Mouse (Mus musculus) urinary bladder, postnatal 10 days (tissue): ENCODE measurements around the gene Tmem150c.

Source experiments
- DNase-seq: peaks from one replicate; pipeline ENCODE4 v3.0.0; 2022; ENCODE audit warnings: low spot score

The Tmem150c gene

DNA sequence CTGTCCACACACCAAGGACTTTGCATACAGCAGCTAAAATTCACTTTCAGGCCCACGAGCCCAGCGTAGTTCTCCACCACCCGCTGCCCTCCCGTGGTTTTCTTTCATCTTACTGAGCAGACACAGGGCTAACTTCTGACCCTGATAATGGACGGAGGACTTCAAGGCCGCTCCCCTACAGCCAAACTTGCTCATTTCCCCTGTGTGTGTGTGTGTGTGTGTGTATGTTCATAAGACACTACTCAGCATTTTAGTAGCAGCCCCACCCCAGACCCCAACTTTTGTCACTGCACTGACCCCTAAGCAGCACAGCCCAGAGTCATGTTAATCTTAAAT is at the start of gene Tmem150c:
Gene Tmem150c, minus strand, starts transcription at position 171 of the 336 bp plus-strand sequence.
- DNase-seq = no peak

DNA sequence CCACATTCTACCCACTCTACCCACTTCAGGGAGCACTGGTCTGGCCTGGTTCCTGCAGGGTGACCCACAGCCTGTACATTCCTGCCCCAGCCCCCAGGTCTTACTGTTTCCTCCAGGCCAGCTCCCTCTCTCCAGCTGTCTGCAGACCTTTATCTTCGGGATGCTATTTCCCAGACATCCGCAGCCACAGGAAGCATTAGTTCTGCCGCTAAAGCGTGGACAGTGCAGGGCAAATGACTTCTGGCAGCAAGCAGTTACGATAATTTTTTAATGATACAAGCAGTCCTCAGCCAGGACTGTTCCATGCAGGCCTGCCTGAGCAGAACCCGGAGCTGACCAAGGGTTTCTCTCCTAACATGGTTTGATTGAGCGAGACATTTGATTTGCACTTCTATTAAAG is 49.5 kb upstream of the Tmem150c start:
- no peak for DNase-seq

DNA sequence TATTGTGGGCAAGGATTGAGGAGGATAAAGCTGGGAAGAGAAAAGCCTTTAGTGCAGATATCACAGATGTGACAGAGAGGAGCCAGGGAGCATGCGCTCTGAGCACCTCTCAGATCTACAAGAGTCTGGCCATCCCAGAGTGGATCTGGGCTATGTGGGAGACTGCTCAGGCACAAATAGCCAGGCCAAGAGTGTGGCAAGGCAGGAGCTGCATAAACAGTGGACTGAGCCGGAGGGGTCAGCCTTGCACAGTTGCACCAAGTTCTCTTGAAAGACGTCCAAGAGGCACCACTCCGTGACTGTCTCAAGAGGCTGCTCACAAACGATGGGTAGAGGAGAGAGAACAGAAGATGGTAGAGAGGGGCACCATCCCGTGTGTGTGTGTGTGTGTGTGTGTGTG is 47.1 kb upstream of the Tmem150c start:
- DNase-seq = no peak

DNA sequence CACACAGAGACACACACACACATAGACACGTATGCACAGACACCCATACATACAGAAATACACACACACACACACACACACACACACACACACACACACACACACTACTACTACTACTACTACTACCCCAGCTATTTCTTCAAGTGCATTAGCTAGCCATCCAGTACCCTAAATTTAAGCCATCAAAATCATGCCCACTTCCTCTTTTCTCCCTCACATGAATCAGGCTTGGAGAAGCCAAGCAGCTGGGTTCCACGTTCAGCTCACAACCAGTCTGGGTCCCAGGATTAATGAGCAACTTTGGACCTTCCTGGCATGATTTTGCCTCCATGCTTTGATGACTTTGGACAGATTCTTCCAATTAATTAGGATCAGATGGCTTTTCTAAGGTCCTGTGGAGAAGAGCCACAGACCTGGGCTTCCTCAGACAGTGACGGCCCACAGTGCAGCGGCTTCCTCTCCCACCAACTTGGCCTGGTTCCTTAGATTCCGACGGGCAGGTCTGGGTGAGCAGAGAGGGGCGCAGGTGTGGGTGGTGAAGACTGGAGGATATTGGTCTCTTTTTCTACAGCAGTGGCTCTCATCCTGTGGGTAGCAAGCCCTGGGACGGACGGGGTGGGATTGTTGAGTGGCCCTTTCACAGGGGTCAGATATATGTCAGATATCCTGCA is 46.0 kb upstream of the Tmem150c start:
- DNase-seq = no peak

DNA sequence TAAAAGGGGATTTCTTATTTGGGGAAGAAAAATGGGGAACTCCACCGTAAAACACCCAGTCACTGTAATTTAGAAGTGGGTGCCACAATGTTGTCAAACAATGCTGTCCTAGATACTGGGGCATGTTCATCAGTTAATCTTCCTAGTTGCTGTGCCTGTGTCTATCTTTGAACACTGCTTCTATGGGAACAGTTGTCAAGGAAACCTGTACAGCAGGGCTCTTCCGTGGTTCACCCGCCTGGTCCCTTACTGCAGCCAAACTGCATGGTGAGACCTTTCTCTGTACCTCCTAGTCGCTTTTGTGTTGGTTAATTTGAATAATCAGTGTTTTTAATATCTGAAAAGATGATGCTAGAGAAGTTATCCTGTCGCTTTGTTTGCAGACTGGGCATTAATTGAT is 41.2 kb upstream of the Tmem150c start:
- no peak for DNase-seq

DNA sequence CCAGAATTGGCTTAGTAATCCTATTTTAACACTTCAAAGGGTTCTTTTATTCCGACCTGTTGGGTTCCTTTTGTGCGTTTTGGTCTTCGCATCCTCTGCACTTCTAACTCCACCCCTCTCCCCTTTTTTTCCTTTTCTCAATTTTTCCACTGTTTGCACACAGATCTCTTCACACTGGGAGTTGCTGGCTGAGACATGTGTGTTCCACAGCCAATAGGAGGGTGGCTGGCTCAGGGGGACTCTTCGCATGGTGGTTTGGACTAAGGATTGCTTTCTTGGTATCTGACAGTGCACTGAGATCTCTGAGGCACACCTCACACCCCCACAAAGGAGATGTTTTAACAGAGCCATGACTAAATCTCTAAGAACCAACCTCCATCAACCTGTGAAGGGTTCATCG is 40.7 kb upstream of the Tmem150c start:
- no peak for DNase-seq

DNA sequence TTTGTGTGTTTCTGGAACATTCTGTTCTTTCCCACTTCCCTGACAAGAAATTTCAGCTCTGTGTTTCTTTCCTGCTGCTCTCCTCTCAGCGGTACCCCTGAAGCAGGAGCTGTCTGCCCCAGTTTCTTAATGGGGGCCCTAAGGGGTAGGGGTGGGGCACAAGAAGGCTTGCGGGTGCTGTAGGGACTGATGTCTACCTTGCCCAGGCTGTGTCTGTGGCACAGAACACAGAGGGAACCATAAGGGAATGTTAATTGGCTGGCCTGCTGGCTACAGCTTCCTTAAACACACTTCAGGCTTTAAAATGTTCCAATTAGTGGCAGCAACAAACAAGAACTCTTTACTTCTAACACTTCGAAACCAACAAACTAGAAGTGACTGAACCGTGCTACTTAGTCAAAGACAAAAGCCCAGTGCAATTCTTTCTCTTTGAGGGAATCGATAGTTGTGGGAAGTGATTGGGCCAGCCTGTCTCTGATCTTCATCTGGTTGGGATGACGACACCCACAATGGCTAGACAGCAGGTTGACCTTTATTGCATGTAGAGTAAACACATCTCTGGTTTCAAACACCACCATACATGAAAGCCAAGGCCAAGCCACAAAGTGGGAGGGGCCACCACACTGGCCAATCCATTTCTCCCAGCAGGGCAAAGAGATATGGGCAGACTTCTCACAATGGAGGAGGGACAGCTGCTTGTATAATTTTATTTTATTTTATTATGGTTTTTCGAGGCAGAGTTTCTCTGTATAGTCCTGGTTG is 39.7 kb upstream of the Tmem150c start:
- DNase-seq = no peak

DNA sequence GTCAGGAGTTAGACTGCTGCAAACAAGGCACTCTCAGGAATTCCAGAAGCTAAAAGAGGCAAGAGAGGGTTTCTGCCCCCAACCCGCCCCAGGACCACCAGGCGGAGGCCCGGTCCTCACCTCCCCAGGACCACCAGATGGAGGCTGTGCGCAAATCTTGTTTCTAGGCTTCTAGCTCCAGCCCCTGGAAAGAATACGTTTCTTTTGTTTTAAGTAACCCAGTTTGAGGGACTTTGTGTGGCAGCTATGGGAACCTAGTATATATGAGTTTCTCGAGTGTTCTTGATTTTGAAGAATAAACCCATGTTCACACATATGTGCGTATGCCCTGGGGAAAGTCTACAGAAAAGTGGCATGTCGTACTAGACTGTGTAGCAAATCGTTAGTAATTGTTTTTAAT is 37.9 kb upstream of the Tmem150c start:
- DNase-seq = no peak

DNA sequence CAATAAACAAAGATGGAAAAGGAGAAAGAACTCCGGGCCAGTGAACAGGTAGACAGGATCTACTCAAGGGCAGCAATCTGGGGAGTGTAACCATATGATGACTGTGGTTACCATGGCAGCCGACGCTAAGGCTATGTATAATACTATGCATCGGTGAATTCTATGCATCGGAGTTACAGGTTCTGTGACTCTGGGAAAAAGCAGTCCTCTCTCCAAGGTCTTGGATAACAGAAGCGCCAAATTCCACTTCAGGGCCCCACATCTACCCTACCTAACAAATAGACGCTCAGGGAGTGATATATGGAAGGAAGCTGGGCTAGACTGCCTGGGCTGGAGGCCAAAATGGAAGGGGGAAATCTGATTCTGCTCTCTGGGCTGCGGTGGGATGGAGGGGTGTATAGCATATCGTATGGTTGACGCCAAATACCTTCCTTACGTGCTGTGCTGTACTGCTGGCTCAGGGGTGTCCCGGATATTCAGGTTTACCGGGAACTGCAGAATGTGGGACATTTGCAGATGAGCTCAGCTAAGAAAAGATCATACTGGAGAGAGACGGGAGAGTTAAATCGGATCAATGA is 37.3 kb upstream of the Tmem150c start:
- DNase-seq = no peak

DNA sequence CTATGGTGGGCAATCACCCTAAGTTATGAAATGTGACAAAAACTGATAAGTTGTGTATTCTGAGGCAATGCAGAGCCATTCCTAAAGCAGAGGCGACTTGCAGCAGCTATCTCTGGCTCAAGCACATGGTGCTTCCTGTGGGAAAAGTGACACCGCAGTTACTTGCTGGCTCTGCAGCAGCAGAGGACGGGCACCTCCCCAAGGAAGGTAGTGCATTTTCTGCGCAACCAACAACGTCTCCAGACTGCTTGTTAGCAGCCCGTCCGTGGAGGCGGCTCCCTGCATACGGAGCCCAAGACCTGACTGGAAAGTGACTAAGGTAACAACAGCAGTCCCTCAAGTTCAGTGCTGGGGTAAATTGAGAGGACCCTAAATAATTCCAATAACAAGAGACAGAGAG is 36.8 kb upstream of the Tmem150c start:
- no peak for DNase-seq

DNA sequence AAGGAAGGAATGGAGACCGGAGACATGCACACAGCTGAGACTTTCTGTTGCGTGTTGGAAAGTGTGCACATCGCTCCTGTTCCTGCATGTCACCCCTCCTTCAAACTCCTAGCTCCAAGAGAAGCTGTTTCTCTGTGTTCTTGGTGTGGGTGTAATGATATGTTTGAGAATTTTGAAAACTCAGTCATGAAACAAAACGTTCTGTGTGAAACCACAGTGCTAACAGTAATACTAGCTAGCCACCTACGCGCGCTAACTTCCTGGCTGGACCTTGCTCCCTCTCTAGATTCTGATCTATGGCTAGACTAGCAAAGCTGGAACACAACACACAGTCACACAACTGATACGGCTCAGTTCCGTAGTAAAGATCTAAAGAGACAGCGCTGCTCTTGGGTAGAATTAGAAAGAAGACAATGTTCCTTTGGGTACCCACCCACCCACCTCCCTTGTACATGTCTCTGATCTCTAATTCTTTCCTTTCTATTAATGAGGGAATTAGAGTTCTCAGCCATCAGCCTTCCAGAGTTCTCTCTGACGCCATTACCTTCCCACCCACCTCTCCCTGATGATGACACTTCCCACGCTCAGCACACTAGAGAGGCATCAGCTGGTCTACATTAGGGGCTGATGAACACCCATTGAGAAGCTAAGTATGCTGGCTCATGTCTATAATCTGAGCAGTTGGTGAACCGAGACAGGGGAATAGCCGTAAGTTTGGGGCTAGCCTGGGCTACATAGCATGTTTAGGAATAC is 32.0 kb upstream of the Tmem150c start:
- DNase-seq = no peak

DNA sequence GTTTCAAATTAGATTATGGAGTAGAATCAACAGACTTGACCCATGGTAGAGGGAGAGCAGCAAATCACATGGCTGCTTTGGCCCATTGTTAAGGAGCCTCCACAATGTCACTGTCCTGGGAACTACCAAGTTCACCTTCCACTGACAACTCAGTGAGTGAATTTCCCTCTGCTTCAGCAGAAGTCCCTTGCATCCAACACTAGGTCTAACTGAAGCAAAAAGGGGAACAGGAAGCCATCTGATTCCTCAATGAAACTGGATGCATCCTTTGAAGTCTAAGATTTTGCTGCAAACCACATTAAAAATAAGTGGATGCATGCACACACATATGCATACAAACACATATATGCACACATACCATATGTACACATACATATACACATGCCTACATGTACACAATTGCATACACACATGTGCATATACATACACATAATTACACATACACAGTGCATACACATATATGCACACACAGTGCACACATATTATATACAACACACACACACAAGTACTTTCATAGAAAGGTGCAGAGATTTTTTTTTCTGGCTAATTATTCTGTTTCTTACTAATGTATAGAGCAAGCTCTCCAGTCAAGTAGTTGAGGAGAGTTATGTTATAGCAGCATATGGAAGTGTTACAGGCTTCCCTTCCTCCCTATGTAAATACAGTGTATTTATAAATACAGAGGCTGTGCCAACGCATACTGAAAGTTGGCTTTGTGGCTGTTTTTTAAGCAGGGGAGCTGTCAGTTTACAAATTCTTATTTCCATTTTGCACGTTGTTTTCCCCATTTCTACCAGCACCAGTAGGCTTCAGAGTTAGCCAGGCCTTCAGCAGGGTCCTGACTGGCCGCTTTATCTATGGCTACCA is 27.7 kb upstream of the Tmem150c start:
- no peak for DNase-seq

DNA sequence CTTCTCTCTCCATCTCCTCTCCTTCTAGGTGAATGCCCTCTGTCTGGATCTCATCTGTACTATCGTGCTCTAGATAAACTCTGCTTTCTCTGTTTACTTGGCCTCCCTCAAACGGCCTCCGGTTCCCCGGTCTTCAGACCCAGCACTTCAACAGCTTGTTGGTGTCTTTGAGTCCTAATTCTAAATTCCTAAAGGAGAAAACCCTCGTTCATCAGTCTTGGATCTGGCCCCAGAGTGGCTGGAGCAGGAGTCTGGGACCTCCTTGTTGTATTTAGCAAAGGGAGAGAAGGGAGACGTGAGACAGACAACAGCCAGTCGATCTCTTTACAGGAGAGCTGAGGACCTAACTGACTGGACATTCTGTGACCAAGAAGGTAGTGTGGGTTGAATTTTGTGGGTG is 27.0 kb upstream of the Tmem150c start:
- DNase-seq = no peak

DNA sequence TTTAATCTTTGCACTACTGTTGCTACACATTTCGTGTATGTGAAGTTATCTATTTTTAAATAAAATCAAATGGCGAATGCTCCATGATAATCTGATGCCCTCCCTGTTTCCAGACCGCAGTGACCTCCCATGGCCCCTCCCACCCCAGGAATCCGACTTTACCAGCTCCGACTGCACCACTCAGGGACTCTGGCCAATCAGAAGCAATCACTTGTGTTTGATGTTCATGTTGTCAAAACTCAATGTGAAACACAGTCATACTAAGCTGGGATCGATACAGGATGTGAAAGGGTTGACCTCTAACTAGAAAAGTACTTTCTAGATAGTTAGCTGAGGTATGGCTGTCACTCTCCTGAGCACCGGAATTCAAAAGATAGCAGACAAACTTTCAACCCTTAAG is 26.3 kb upstream of the Tmem150c start:
- no peak for DNase-seq

DNA sequence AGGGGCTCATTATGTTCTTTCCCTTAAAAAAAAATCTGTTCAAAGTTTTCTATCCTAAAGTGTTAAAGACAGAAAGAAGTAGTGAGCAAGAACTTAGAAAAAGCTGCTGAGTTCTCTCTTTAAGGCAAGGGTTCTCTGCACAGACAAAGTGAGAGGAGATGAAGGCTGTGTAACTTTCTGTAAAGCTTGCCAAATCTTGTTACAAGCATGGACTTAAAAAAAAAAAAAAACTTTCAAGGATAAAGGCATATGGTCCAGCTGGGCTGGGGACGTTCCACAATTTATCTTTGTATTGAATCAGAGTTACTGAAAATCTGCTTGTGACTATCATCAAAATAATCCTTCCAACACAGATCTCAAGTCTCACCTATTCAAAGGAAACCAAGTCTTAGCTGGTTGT is 21.4 kb upstream of the Tmem150c start:
- DNase-seq = no peak

DNA sequence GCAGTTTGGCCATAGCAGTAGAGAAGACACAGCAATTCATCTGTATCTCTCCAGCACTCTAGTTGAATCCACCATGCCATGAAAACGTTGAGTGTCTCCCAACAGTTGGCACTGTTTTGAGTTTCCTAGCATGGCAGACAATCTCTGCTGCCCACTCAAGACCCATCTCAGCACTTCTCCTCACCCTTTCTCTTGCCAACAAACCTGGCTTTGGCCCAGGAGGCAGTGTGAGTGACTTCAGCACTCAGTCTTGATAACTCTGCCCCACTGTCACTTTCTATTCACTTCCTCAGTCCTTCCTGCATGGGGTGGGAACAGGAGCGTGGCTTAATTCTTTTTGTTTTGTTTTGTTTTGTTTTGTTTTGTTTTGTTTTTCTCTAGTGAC is 19.2 kb upstream of the Tmem150c start:
- no peak for DNase-seq

DNA sequence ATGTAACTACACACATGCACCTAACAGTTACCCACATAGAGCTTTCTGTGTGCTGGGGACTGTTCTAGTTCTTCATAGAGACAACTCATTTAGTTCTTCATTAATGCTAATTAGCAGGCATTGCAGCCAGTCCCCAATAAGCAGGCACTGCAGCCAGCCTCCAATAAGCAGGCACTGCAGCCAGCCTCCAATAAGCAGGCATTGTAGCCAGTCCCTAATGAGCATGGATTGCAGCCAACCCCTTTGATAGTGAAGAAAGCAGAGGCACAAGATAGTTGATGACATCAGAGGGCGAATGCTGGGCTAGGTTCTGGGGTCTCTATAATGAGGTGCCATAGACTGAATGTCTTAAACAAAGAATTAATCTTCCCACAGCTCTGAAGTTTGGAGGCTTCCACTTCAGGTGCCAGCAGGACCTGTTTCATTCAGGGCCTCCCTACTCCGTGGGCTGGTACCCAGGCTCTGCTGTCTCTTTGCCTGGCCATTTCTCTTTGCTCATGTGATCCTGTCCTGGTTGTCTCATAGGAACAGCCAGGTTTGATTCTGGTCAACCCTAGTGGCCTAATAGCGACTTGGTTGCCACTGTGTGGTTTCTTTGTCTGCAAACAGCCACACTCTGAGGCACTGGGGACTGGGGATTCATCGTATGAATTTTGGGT is 18.6 kb upstream of the Tmem150c start:
- DNase-seq = no peak

DNA sequence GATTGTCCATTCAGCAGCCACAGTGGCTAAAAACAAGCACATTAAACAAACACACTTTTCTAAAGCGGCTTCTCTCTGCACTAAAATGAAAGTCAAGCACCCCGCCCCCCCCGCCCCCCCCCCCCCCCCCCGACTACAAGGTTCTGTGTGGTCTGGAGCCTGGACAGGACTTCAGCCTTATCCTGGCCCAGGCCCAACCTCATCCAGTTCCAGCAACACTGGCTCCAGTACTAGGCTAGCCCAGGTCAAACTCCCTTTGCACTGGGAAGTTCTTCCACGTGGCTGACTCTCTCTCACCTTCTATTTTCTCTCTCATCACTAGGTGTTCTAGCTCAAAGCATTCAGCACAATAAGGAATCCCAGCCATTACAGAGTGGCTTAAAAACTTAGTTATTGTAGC is 17.9 kb upstream of the Tmem150c start:
- no peak for DNase-seq

DNA sequence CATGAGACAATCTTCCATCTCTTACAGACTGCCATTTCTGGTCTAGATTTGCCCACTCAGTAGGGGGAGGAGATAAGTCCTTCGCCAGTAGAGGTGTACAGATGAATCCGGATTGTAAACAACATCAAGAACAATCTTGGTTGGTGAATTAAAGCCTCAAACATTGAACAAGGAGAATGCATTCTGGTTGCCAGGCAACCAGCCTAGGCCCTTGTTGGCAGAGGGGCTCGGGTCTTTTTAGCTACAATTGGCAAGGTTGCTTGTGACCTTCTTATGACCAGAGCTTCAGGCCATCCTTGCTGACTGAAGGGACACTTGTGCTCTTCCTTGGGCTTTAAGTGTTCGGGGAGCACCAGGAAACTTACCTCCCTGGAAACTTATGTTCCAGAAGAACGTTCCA is 16.5 kb upstream of the Tmem150c start:
- DNase-seq = no peak

DNA sequence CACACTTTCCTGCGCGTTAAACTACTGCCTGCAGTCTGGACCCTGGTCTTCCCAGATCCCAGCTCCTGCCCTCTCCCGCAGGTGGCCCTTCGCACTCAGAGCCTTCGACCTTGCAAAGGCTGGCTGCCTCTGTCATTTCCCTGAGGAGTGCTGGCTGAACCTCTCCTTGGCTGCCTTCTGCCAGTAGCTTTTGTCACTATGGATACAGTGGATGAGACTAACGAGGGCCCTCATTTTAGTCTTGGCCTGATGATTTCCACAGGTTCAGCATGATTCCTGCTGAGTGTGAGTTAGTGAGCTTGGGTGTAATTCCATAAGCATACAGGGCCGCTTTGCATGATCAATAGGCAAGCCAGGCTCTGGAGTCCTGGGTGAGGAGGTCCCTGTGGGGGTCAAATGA is 16.0 kb upstream of the Tmem150c start:
- no peak for DNase-seq

DNA sequence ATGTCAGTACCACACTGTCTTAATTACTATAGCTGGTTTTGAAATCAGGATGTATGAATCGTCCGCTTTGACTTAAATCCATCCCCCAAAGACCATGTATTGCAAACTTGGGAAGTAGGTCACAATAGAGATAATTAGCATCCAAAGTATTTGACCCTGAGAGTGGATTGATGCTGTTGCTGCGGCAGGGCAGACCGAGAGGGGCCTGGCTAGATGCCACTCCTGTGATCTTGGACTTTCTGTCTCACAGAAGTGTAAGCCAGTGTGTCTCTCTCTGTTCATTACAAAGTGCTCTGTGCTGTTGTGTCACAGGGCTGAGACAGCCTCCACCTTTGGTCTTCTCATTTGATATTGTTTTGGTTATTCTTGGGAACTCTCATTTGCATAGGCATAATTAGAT is 12.5 kb upstream of the Tmem150c start:
- DNase-seq = no peak
